Mouse (Mus musculus): Measurements from ENCODE around the gene Rhbdf2.

- TF ChIP-seq NELFE (IDR thresholded peaks at IDR 0.05; ENCODE audit: low read depth, low read length), result no peak
- no peak for TF ChIP-seq POLR2A (IDR thresholded peaks at IDR 0.05; ENCODE audit: control insufficient read depth in 1 of 2, insufficient read depth in 1 of 2, low read depth in 1 of 2, low read length in 2 of 2, poor library complexity in 1 of 2)
- TF ChIP-seq USF2 (IDR thresholded peaks at IDR 0.05; ENCODE audit: borderline replicate concordance in 1 of 2, insufficient read depth in 1 of 2, low read depth in 1 of 2, low read length in 2 of 2), result no peak
- TF ChIP-seq ELF1 (IDR thresholded peaks at IDR 0.05; ENCODE audit: low read depth, low read length), result no peak
Measured at GRCm38 (mm10) chr11:116661948-116662377, 35.1 kb upstream of the Rhbdf2 start.
